Mouse (Mus musculus) adrenal gland, postnatal 14 days (tissue): ENCODE data around the gene Psmd9. TPM values are rescaled to one million over a fixed set of nuclear protein-coding genes. Genes with fewer than 3 reads are reported as not detected.

Experiments
- DNase-seq: peaks from one replicate; pipeline ENCODE4 v3.0.0; 2021; ENCODE audit warnings: mixed read lengths
- total RNA-seq: library from RNA; stranded (reverse); gene quantifications from 2 replicates; pipeline ENCODE4 v1.2.3, GENCODE M21; 2021

The Psmd9 gene
- total RNA-seq, 1 experiment from 2014 or later, result 25.6 TPM

DNA sequence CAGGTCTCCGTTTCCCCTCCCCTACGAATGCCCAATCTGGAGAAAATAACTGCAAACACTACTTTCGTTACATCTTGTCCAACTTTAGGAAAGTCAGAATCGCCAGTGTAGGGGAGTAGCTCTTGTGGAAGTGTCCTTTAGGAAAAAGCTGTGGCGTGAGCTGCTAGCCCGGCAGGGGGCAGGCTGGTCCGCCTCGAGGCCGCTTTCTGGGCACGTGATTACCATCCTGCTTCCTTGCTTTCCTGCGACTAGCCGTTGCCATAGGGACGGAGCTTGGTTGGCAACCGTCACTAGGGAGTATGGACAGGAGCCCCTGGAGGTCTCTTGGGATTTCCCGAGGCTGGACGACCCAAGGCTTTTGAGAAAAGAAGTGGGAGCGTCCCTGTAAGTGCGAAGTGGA is 82.6 kb downstream of the Psmd9 start, which contains the start of gene Wdr66:
TSS of gene Wdr66 (plus strand) at position 269 of the 400 bp plus-strand sequence.
- peak; percentile 93 for DNase-seq

DNA sequence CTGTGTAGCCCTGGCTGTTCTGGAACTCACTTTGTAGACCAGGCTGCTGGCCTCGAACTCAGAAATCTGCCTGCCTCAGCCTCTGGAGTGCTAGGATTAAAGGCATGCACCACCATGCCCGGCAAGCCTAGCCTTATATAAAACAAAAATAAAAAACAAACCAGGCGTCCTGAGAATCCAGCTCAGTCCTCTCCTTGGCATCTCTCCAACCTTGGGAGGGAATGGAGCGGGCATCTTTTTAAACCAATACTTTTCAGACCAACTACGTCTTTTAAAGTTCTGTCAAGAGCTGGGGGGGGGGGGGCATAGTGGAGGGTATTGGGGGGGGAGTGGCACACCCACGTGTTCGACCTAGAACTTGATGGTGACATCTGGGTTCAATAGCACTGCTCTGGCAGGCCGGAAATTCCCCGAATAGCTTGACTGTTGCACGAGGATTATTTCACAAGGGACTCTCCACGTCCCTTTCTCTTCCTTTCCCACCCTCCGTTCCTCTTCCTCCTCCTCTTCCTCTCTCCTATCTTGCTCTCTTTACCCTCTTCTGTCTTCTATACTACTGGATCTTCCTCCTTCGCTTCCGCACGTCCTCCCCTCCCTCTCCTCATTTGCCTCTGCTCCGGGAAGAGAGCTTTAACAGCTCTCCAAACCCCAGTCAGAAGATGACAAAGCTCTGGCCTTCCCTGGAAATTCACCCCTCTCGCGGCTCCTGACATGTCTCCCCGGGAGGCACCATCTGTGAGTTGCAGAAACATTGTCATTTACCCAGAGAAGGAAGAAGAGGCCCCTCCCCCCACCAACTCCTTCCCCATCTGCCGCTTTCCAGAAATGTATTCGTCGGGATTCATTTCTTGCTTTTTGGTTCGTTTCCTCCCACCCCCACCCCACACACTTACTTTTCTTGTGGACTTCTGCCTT is 87.9 kb downstream of the Psmd9 start:
- no peak for DNase-seq

DNA sequence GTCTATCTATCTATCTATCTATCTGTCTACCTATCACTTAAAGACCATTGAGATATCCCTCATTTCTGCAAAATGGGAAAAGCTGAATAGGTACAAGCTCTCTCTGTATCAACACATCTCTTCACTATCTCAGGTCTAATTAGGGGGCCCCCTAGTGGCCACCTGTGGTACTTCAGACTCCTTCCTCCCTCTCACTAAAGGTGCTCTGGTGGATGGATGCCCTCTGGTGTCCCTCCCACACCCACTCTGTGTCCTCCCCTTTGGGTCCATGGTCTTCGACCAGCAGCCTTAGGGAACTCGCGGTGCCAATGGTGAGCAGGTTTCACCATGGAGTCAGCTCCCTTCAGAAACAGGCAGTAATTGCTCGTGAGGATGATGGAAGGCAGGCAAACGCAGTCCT is 89.8 kb downstream of the Psmd9 start:
- peak; percentile 63 for DNase-seq

DNA sequence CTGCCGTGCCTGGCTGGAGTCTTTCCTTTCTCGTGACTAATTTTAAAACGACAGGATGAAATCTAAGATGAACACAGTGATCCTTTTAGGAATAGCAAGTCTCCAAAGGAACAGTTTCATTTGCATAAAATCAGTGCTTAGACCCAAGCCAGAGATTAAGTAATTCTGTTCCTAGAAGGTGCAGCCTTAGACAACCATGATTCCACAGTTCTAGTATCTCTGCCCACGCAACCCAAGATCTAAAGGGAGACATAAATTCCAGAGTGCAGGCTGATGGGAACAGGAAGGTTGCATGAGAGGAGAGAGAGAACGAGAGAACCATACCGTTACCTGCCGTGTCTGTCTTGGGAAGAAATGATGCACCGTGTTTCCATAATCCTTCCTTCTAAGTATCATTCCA is 91.5 kb downstream of the Psmd9 start:
- DNase-seq, result no peak

DNA sequence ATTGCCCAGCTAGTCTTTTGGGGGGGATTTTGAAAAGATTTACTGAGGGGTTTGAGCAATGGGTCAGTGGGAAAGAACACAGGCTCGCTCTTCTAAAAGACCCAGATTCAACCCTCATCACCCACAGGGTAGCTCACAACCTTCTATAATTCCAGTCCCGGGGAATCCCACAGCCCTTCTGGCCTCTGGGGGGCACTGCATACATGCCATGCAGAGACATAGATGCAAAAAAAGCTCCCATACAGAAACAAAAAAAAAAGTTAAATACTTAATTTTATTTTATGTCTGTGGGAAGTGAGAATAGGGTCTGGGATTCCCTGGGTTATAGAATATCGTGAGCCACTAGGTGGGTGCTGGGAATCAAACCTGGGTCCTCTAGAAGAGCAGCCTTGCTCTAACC is 97.7 kb downstream of the Psmd9 start:
- DNase-seq, result no peak

DNA sequence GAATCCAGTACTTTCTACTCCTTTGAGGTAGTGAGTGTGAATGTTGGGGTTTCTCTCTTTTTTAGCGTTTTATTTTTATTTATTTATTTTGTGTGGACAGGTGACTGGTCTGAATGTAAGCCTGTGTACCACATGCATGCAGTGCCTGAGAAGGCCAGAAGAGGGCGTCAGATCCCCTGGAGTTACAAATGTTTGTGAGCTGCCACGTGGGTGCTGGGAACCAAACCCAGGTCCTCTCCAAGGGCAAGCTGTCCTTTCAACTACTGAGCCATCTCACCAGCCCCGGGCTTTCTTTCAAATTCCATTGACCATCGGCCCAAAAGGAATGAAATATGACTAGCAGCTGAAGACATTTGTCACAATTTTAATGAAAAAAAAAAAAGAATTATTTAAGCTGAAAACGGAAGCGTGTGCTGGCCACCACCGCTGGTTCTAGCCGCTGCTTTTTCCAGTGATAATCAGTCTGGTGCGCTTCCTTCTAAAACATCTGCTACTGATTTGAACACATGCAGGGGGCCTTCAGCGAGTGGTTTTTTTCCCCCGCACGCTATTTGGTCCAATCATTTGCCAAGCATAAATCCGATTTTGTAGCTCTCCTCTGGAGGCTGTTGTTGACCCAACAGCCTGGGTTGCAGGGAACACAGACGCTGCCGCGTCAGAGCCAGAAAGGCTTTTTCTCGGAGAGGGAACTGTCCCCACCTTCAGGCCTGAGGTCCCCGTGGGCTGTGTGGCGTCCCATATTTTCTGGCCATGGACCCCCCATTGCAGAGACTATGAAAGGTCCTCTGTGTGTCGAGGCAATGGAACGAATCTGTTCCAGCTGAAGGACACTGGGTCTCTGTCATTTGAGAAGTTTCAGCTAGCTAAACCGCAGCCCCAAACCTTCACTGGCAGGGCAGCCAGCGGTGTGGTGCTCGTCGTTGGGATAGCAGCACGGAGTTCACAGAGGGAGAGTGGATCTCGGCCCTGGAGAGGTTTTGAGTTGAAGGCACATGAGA is 99.6 kb downstream of the Psmd9 start:
- DNase-seq, result no peak

DNA sequence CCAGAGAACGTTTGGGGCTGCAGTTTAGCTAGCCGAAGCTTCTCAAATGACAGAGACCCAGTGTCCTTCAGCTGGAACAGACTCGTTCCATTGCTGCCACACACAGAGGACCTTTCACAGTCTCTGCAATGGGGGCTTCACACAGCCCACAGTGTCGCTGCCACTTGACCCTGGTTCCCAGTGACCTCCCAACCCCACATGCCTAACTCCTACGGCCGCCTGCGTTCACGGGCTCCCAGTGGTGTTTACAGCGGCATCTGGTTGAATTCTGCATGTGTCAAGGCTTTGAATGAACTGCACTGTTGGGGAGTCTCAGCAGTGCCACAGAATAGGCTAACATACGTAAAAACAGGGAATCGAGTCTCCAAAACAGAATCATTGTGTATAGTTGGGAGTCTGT is 101.7 kb downstream of the Psmd9 start:
- no peak for DNase-seq

DNA sequence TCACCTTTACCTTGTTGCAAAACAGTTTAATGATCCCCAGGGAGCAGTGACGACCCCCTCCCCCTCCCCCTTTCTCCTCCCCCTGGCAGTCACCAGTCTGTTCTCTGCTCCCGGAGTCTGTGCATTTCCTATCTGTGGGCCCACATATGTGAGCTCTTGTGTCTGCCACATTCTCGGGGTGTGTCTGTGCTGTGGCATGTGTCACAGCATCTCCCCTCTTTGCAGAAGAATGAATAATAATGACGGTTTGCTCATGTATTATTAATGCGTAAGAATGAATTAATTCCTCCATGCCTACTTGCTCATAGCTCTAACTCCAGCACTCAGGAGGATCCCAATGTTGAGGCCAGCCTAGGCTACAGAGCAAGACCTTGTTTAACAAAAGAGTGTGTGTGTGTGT is 103.7 kb downstream of the Psmd9 start:
- no peak for DNase-seq

DNA sequence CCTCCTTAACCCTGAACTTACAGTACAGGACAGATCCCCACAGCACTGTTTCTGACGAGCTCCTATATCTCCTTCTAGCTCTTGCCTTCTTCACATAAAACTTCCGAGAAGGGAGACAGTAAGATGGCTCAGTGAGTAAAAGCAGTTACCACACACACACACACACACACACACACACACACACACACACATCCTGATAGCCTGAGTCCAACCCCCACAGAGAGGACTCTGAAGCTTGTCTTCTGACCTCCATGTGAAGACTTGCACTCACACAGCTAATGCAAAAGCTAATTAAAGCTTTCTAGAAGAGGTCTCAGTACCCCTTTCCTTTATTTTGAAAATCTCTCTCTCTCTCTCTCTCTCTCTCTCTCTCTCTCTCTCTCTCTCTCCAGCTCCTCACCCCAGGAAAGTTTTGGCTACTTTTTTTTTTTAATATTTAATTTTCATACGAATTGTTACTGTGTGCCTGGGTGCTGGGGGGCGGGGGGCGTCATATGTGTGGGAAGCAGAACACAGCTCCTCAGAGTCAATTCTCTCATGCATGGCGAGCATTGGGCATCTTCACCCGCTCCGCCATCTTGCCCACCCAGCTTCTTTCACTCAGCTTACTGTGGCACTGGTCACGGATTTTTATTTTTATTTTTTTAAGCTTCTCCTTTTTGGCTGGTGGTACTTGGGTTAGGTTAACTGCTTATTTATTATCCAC is 107.6 kb downstream of the Psmd9 start:
- DNase-seq, result no peak

DNA sequence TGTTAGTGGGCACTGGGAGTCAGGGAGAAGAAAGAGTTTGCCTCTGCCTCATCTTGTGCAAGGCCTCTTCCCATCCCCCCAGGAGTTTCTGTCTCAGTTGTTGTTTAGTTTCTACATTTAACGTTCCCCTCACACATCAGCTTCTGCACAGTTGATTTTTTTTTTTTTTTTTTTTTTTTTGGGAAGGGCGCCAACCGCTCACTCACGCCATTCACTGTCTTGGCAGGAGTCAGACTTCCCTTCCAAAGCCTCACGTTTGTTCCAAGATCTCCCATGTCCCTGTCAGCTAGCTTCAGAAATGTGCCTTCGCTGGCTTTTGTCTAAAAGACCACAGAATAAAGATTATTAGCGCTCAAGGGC is 108.1 kb downstream of the Psmd9 start:
- no peak for DNase-seq

DNA sequence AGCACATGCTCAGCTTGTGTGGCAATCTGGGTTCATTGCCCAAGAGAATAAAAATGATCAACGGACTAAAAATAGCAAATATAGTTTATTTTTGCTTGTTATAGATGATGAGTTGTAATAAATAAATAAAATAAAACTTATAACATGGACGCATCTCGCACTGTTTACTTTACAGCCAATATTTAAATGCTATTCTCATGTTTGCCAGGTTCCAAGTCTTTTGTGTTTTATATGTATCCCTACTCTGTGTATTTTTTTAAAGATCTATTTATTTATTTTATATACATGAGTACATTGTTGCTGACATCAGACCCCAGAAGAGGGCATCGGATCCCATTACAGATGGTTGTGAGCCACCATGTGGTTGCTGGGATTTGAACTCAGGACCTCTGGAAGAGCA is 108.5 kb downstream of the Psmd9 start:
- DNase-seq, result no peak

DNA sequence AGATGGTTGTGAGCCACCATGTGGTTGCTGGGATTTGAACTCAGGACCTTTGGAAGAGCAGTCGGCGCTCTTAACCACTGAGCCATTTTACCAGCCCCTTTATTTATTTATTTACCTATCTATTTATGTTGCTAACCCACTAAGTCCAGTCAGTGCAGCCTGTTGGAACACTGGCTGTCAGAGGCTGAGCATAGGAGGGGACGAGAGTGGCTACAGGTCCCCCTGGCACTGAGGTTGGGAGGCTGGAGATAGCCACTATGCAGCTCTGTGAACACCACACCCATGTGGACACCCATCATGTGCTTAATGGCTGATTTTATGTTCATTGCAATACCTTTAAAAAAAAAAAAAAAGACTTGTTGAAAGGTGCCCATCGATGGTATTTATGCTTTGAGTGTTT is 110.0 kb downstream of the Psmd9 start:
- no peak for DNase-seq

DNA sequence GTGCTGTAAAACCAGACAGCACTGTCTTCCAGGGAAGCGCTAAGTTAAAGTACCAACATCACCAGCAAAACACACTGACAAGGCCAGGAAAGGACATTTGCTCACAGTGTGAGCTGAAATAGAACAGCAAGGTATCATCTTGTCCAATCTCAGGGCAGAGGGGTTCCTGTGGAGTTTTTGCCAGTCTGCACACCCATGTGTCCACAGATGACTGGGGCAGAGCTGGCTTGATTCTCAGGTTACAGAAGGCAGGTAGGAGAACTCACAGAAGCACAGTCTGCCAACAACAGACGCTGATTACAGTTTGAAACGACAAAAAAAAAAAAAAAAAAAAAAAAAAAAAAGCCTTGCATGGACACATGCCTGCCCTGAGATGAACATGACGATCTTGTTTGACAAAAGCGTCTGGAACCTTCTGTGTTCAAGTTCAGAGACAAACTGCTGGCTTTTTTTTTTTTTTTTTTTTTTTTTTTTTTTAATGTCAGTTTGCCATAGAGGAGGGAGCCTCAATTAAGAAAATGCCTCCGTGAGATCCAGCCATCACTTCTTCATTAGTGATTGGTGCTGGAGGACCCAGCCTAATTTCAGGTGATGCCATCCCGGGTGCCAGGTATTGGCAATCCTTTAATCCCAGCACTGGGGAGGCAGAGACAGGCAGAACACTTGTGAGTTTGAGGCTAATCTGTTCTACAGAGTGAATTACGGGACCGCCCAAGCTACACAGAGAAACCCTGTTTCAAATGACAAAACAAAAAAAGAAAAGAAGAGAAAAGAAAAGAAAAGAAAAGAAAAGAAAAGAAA is 112.3 kb downstream of the Psmd9 start:
- no peak for DNase-seq

DNA sequence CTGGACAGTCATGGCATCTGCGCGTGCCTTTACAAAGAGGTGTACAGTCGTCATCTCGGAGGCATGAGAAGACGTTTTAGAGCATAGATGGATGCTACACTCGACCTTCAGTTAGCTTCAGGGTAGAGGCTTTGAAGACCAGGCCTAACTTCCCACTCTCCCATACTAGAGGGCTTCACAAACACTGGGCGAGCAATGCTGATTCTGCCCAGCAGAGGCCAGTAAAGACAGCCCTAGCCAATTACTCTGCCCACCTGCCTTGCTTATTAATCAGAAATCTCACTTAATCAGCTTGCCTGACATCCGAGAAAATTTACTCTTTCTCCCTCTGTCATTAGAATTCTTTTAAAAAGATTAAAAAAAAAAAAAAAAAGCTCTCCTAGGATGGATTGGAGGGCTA is 116.0 kb downstream of the Psmd9 start:
- DNase-seq, result peak; percentile 42

DNA sequence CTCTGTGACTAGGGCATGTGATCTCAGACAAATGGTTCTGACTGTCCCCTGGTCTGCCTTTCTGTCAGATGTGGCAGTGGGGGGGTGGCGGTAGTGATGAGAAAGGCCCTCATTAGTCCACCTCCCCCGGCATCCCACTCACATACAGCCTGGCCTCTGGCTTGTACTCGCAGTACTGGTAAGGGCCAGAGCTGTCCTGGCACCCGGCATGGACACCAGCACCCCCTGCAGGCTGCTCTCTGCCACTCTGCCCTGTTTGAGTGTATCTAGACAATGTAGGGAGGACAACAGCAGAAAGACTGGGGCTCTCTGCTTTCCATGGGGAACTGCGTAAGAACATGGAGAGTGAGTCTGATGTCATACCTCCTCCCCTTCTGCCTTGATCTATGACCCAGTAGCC is 118.9 kb downstream of the Psmd9 start:
- peak; percentile 42 for DNase-seq

DNA sequence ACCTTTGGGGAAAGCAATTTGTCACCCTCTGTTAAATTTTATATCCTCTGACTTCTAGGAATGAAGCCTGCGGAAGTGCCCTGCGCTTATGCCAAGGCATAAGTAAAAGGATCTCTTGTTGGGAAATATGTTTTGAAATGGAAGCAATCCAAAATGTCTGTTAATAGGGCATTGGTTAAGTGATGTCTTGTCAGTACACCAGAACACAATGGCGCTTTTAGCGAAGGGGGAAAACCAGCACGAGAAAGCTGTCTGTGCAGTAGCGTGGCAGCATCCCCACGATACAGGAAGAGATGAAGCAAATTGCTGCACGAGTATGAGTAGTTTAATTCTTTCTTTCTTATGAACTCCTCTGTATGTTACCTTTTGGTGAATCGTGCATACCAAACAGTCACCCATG is 125.4 kb downstream of the Psmd9 start:
- DNase-seq, result no peak

DNA sequence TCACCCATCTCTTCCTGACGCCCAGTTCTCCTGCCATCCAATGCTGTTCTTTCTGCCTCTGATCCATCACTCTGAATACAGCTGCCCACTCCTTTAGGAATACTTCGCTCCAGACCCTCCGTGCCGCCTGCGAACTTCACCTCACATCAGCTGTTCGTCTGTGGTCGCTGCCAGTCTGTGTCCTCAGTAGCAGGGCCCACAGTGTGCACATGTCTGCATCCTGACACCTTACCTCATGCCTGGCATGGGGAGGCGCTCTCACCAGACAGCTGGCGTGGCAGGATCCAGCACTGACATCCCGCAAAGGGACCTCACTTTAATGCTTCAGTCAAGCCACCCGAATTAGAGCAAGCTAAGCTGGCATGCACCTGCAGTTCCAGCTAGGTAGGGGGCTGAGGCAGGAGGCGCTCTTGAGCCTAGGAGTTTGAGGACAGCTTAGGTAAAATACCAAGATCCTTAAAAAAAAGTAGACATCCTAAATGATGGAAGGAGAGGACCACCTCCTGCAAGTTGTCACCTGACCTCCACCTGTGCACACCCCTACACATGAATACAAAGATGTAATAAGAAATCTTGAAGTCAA is 127.1 kb downstream of the Psmd9 start:
- no peak for DNase-seq

DNA sequence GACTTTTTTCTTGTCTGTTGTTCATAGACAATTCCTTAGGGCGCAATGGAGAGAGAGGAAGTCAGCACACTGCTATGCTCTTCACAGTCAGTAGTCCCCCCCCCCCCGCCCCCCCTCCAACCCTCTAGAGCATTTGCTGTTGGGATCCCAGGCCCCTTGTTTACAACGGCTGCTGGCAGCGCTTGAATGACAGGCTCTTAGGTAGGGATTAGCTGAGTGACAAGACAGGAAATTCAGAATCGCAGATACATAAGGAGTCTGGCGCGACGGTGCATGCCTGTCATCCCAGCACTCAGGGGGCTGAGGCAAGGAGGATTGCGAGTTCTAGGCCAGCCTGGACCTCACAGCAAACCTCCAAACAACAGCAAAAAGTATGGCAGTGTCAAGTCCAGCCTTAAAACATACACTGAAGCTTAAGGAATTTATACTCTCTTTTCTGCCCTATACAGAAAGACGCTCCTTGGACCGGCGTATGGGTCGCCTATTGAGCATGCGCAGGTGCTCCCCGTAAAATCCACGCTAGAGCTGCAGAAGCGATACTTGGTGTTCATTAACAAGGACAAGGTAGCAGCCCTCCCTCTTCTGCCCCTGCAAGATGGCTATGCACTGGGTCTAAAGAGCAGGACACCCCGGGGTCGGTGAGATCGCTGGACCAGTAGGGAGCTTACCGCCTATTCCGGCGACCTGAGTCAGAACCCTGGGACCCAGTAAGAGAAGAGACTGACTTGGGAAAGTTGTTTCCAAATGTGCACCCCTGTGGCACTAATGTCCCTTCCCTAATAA is 128.0 kb downstream of the Psmd9 start:
- DNase-seq, result no peak

DNA sequence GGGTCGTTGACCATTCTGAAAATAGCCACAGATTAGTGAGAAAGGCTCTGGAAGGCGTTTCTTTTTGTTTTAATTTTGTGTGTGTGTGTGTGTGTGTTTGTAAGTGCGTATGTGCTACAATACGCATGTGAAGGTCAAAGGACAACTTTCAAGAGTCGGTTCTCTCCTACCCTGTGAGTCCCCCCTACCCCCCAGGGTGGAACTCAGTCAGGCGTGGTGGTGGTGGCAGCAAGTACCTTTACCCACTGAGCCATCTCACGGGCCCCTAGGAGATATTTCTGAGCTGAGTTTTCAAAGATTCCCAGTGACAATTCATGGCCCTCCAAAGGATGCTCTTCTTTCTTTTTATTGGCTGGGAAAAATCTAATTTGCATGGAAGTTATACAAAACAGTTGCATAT is 128.6 kb downstream of the Psmd9 start:
- no peak for DNase-seq

DNA sequence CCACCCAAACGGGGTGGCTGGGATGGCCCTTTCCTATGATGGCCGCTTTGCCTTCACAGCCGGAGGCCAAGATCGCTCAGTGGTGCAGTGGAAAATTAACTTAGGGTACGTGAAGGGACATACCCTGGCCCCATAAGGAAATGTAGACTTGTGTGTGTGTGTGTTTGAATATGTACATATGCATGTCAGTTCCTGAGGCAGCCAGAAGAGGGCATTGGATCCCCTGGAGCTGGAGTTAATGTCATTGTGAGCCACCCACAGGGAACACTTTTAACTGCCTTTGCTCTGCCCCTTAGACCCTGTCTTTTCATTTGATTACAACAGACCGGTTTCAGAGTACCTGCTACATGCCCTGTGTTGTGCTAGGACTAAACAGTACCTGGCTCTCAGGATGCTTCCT is 129.3 kb downstream of the Psmd9 start:
- DNase-seq, result no peak
